Mouse (Mus musculus) lung, embryonic 16.5 days (tissue): ENCODE data around the gene Phf21a. TPM values are rescaled to one million over a fixed set of nuclear protein-coding genes. Genes with fewer than 3 reads are reported as not detected.

Source experiments
- ATAC-seq: fragments of 200-750 bp; cut with Nextera tagmentation; 2 replicates; pipeline ENCODE4 v1.8.0; 2017; ENCODE audit warnings: low read depth, mild to moderate bottlenecking, moderate library complexity
- H3K27ac ChIP-seq: fragments of 300-500 bp; sonication (generic); 2 replicates; pipeline ENCODE4 v1.5.1; 2014; ENCODE audit warnings: mild to moderate bottlenecking, control low read depth, low read length
- H3K27me3 ChIP-seq: fragments of 300-500 bp; sonication (generic); 2 replicates; pipeline ENCODE4 v1.6.1; 2014; ENCODE audit warnings: low read depth, low read length, mixed read lengths; ENCODE audit not compliant: control insufficient read depth, insufficient read depth
- H3K36me3 ChIP-seq: fragments of 300-500 bp; sonication (generic); 2 replicates; pipeline ENCODE4 v1.6.1; 2014; ENCODE audit warnings: low read length; ENCODE audit not compliant: control insufficient read depth, insufficient read depth
- H3K4me1 ChIP-seq: fragments of 300-500 bp; sonication (generic); replicated peaks from 2 replicates; pipeline ENCODE4 v1.6.1; 2014; ENCODE audit warnings: low read length, mixed read lengths; ENCODE audit not compliant: control insufficient read depth, insufficient read depth
- H3K4me2 ChIP-seq: fragments of 300-500 bp; sonication (generic); 2 replicates; pipeline ENCODE4 v1.6.1; 2014; ENCODE audit warnings: low read depth, low read length, control low read depth
- H3K4me3 ChIP-seq: fragments of 300-500 bp; sonication (generic); 2 replicates; pipeline ENCODE4 v1.5.1; 2014; ENCODE audit warnings: mild to moderate bottlenecking, low read length, control low read depth
- H3K9ac ChIP-seq: fragments of 300-500 bp; sonication (generic); 2 replicates; pipeline ENCODE4 v1.6.1; 2014; ENCODE audit warnings: low read length, control low read depth
- H3K9me3 ChIP-seq: fragments of 300-500 bp; sonication (generic); 2 replicates; pipeline ENCODE4 v1.6.1; 2016; ENCODE audit warnings: low read length; ENCODE audit not compliant: control insufficient read depth
- WGBS: fragments of 180-500 bp; shearing (Covaris S2); extraction: QIAGEN DNeasy Blood & Tissue Kit; methylation state at CpG from one replicate; pipeline ENCODE4 v1.1.7; 2014; 5-methylcytosine and 5-hydroxymethylcytosine counted together
- polyA plus RNA-seq: library from polyadenylated mRNA; unstranded; fragments of >200 nt; fragmentation: Nextera tagmentation; extraction: Ambion mirVana; gene quantifications from 2 replicates; pipeline ENCODE4 v1.2.1, GENCODE M21; 2015

Phf21a gene
- polyA plus RNA-seq, 1 experiment from 2014 or later: 31.4 TPM

- Histone ChIP-seq H3K9me3 (no peaks in the 10 kb centered on the region), H3K4me3 (no peak overlapping the region), H3K36me3 (peaks cover 7% of the 10 kb centered on the region), H3K4me1 (no peaks in the 10 kb centered on the region), H3K27me3 (no peaks in the 10 kb centered on the region), H3K9ac (no peak overlapping the region), H3K27ac (no peak overlapping the region), H3K4me2 (no peak overlapping the region)
- no peak for ATAC-seq
- 83% methylated on average over 2 of the region's 2 CpGs for WGBS
Measured at GRCm38 (mm10) chr2:92250472-92250871, 157.6 kb downstream of the Phf21a start.

DNA sequence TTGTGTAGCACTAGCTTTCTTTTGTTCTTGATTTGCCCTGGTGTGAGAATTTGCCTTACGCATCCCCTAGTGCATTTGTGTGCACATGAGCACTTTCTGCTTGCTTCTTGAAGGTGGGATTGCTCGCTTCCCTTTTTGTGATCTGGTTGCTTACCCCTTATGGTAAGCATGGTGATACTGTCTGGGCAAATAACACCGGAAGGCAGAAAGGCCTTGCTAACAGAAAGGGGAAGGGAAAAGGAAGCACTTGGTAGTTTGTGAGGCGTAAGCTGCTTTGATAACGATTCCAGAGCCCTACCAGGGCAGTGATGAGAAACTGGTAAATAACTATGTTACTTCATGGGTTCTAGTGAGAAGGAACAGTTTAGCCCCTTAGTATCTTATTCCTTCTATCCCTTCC lies 160.9 kb downstream of the Phf21a start:
- H3K4me2 ChIP-seq: no peak overlapping the region
- H3K9ac ChIP-seq: no peak overlapping the region
- no peaks in the 10 kb centered on the region for H3K9me3 ChIP-seq
- 75% methylated on average over 5 of the region's 5 CpGs for WGBS
- no peaks in the 10 kb centered on the region for H3K4me1 ChIP-seq
- ATAC-seq: no peak
- no peak overlapping the region for H3K27ac ChIP-seq
- no peaks in the 10 kb centered on the region for H3K27me3 ChIP-seq
- peaks cover 5% of the 10 kb centered on the region for H3K36me3 ChIP-seq
- H3K4me3 ChIP-seq: no peak overlapping the region

- Histone ChIP-seq H3K9ac (no peak overlapping the region), H3K36me3 (peaks cover 5% of the 10 kb centered on the region), H3K9me3 (no peaks in the 10 kb centered on the region), H3K27me3 (no peaks in the 10 kb centered on the region), H3K27ac (no peak overlapping the region), H3K4me1 (no peaks in the 10 kb centered on the region), H3K4me2 (no peak overlapping the region), H3K4me3 (no peak overlapping the region)
- 50% methylated on average over 7 of the region's 7 CpGs for WGBS
- no peak for ATAC-seq
Measured at GRCm38 (mm10) chr2:92256141-92256540, 163.2 kb downstream of the Phf21a start.

GRCm38 (mm10) chr2:92257372-92257956 lies 164.5 kb downstream of the Phf21a start:
- Histone ChIP-seq H3K27me3 (no peaks in the 10 kb centered on the region), H3K27ac (no peak overlapping the region), H3K4me3 (no peak overlapping the region), H3K9me3 (no peaks in the 10 kb centered on the region), H3K36me3 (peaks cover 5% of the 10 kb centered on the region), H3K4me2 (no peak overlapping the region), H3K9ac (no peak overlapping the region), H3K4me1 (no peaks in the 10 kb centered on the region)
- WGBS: 64% methylated on average over 4 of the region's 4 CpGs
- ATAC-seq: no peak

DNA sequence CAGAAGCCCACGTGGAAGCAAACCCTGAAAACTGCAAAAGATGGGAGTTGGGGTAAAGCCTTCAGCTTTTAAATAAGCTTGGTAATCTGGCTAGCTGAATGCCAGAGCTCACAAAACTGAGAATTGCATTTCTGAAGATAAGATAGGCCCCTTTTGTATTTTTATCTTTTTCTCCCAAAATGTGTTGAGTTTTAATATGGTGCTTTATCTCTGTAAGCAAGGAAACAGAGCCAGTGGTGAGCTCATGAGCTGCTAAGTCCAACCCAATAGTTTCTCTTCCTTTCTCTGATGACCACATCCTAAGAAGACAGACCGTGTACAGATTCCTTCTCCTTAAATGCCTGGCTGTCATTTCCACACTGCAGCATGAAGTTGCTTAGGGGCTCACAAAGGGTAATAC lies 167.0 kb downstream of the Phf21a start:
- H3K4me3 ChIP-seq: no peak overlapping the region
- no peaks in the 10 kb centered on the region for H3K27me3 ChIP-seq
- no peaks in the 10 kb centered on the region for H3K9me3 ChIP-seq
- no peak for ATAC-seq
- WGBS: 73% methylated on average over 2 of the region's 2 CpGs
- no peak overlapping the region for H3K4me2 ChIP-seq
- no peaks in the 10 kb centered on the region for H3K4me1 ChIP-seq
- no peak overlapping the region for H3K27ac ChIP-seq
- peaks cover 5% of the 10 kb centered on the region for H3K36me3 ChIP-seq
- no peak overlapping the region for H3K9ac ChIP-seq

DNA sequence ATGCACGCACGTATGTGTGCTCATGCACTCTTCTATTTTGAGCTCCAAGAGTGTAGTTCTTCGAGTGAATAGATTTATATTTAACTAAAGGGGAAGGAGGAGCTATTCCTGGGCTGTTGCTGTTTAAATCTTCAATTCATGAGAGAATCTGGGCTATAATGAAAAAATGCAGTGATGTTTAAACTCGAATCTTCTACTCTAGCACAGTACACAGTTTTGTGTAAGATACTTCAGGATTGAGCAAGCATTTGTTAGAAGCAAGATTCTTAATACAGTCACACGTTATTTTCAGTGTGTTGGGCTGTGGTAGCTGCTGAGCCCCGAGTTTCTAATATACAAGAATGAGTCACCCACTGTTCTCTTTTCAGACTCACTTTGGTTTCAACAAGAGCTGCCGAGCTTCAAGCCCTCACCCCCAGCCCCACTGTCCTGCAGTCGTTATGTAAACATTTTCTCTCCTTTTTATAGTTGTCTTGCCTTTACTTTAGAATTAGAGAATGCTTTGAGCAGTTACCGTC lies 173.2 kb downstream of the Phf21a start:
- WGBS: 59% methylated on average over 9 of the region's 9 CpGs
- no peak for ATAC-seq
- H3K9me3 ChIP-seq: no peaks in the 10 kb centered on the region
- no peaks in the 10 kb centered on the region for H3K27me3 ChIP-seq
- H3K36me3 ChIP-seq: no peaks in the 10 kb centered on the region
- H3K27ac ChIP-seq: no peak overlapping the region
- no peak overlapping the region for H3K4me2 ChIP-seq
- no peak overlapping the region for H3K4me3 ChIP-seq
- H3K4me1 ChIP-seq: no peaks in the 10 kb centered on the region
- no peak overlapping the region for H3K9ac ChIP-seq

- ATAC-seq: no peak
- Histone ChIP-seq H3K4me2 (no peak overlapping the region), H3K36me3 (no peaks in the 10 kb centered on the region), H3K9me3 (no peaks in the 10 kb centered on the region), H3K4me3 (no peak overlapping the region), H3K9ac (no peak overlapping the region), H3K4me1 (peaks cover 8% of the 10 kb centered on the region), H3K27ac (no peak overlapping the region), H3K27me3 (no peaks in the 10 kb centered on the region)
- WGBS: 80% methylated on average over 5 of the region's 5 CpGs
Measured at GRCm38 (mm10) chr2:92269227-92269626, 176.3 kb downstream of the Phf21a start.

DNA sequence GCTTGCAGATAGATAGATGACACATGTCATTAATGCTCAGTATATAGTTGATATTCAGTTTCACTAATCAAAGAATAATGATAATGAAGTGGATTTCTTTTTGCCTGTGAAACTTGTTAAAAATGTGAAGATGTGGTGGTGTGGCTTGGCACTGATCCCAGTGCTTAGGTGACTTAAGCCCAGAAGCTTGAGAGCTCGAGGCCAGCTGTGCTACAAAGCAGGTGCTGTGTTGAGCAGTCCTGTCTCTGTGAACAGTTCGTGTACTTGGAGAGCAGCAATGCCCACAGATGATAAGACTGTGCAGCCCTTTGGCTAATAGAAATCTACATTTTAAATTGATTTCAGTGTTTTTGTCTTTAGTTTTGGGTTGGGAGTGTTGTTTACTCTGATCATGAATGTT lies 179.6 kb downstream of the Phf21a start:
- H3K27me3 ChIP-seq: no peaks in the 10 kb centered on the region
- no peak for ATAC-seq
- peaks cover 8% of the 10 kb centered on the region for H3K4me1 ChIP-seq
- no peak overlapping the region for H3K27ac ChIP-seq
- H3K36me3 ChIP-seq: no peaks in the 10 kb centered on the region
- WGBS: 26% methylated on average over 2 of the region's 2 CpGs
- no peak overlapping the region for H3K4me3 ChIP-seq
- no peak overlapping the region for H3K4me2 ChIP-seq
- no peaks in the 10 kb centered on the region for H3K9me3 ChIP-seq
- no peak overlapping the region for H3K9ac ChIP-seq

GRCm38 (mm10) chr2:92273101-92273801 lies 180.3 kb downstream of the Phf21a start:
- Histone ChIP-seq H3K27me3 (no peaks in the 10 kb centered on the region), H3K4me3 (no peak overlapping the region), H3K4me2 (no peak overlapping the region), H3K9me3 (no peaks in the 10 kb centered on the region), H3K4me1 (peaks cover 8% of the 10 kb centered on the region), H3K27ac (no peak overlapping the region), H3K9ac (no peak overlapping the region), H3K36me3 (no peaks in the 10 kb centered on the region)
- ATAC-seq: no peak; the same call in 1 of the 2 replicates
- WGBS: 64% methylated on average over 6 of the region's 6 CpGs
